Mouse (Mus musculus) heart, postnatal 14 days (tissue): Measurements from ENCODE around the gene Gm17657. TPM values are rescaled to one million over a fixed set of nuclear protein-coding genes. Genes with fewer than 3 reads are reported as not detected.
A peak's percentile ranks its signal among the peaks of the same experiment; 100 is the strongest.
"Not testable (repeated sequence)": the region's sequence is repeated elsewhere in the genome, so short reads cannot be mapped to it uniquely, and the experiment has no call there.

Source experiments
- DNase-seq, 2 experiments: peaks; one replicate each; pipeline ENCODE4 v3.0.0; 2021 to 2022
- intact Hi-C: fragments of 180-260 bp; cut with DNase I; formaldehyde crosslinking; loops from one replicate; pipeline ENCODE4 v1.15.1; 2025
- total RNA-seq, 2 experiments: library from RNA; stranded (reverse); gene quantifications; 2 replicates each; pipeline ENCODE4 v1.2.3; 2021

Gm17657 gene
- total RNA-seq, 2 experiments from 2014 or later = not detected

GRCm38 (mm10) chr17:29503700-29504099, 45.7 kb downstream of the Gm17657 start:
- intact Hi-C loops = loop anchor here (2.0 kb wide), 1 partner anchor 111 kb away; no protein-coding TSS in a partner anchor

GRCm38 (mm10) chr17:29502669-29503665, 46.5 kb downstream of the Gm17657 start:
- no peak for DNase-seq
- intact Hi-C loops = loop anchor here (2.0 kb wide), 1 partner anchor 110 kb away; no protein-coding TSS in a partner anchor

More at GRCm38 (mm10) chr17:29503700-29504099, 45.7 kb downstream of the Gm17657 start:
- peak in 1 of 2 experiments; percentile 9 for DNase-seq

- intact Hi-C loops = loop anchor here (2.0 kb wide), 1 partner anchor 109 kb away; no protein-coding TSS in a partner anchor
- DNase-seq = no peak
These were observed 47.3 kb downstream of the Gm17657 start for GRCm38 (mm10) chr17:29502005-29502668.

GRCm38 (mm10) chr17:29500802-29501469, 48.5 kb downstream of the Gm17657 start:
- intact Hi-C loops = no loop called here
- no peak for DNase-seq

- no peak for DNase-seq
- intact Hi-C loops = no loop called here
These were observed 49.1 kb downstream of the Gm17657 start for GRCm38 (mm10) chr17:29500243-29500740.

- intact Hi-C loops = no loop called here
- no peak for DNase-seq
These were observed 49.9 kb downstream of the Gm17657 start for GRCm38 (mm10) chr17:29499511-29499910.

GRCm38 (mm10) chr17:29498952-29499351, 50.5 kb downstream of the Gm17657 start:
- intact Hi-C loops, DNase-seq: not testable (repeated sequence)

- peak; percentile 21 to 25 for DNase-seq
- intact Hi-C loops = no loop called here
These were observed 51.4 kb downstream of the Gm17657 start for GRCm38 (mm10) chr17:29498028-29498427.

- intact Hi-C loops, DNase-seq: not testable (repeated sequence)
These were observed 52.0 kb downstream of the Gm17657 start for GRCm38 (mm10) chr17:29497481-29497880.

- intact Hi-C loops = no loop called here
- no peak for DNase-seq
These were observed 52.4 kb downstream of the Gm17657 start for GRCm38 (mm10) chr17:29497071-29497354.

GRCm38 (mm10) chr17:29496211-29497070, 53.0 kb downstream of the Gm17657 start:
- intact Hi-C loops = no loop called here

GRCm38 (mm10) chr17:29494732-29495076, 54.7 kb downstream of the Gm17657 start:
- DNase-seq = no peak
- intact Hi-C loops = no loop called here

More at GRCm38 (mm10) chr17:29496211-29497070, 53.0 kb downstream of the Gm17657 start:
- no peak for DNase-seq

GRCm38 (mm10) chr17:29494062-29494731, 55.2 kb downstream of the Gm17657 start:
- DNase-seq = no peak
- intact Hi-C loops = no loop called here

GRCm38 (mm10) chr17:29493461-29493980, 55.9 kb downstream of the Gm17657 start:
- intact Hi-C loops = loop anchor here (2.0 kb wide), 1 partner anchor 19 kb away; no protein-coding TSS in a partner anchor
- DNase-seq = no peak

- intact Hi-C loops = loop anchor here (1.0 to 2.0 kb wide), 2 partner anchors 20 to 95 kb away; no protein-coding TSS in a partner anchor
- peak; percentile 74 for DNase-seq
These were observed 56.9 kb downstream of the Gm17657 start for GRCm38 (mm10) chr17:29492269-29493191.

- intact Hi-C loops = loop anchor here (1.0 to 2.0 kb wide), 3 partner anchors 21 to 94 kb away; no protein-coding TSS in a partner anchor
- peak; percentile 70 to 72 for DNase-seq
These were observed 57.7 kb downstream of the Gm17657 start for GRCm38 (mm10) chr17:29491591-29492268.
